In the genomic region with DNA sequence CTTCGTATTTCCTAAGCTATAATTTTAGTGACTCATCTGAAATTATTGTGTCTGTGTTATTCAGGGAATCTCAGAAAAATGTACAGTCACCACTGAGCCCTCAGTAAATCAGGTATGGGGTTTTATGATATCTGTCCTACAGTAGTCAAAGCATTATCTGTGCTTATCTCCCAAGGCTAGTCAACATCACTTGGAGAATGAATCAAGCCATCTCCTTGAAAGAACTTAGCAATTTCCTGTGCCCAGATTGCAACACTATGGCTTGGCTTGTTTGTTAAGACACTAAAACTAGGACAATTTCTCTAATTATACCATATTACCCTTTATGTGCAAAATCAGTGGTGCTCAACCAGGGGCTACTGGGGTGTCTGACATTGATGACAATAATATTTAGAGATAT, we compare ENCODE assay signal across 31 mouse cellular contexts. TPM values are rescaled to one million over a fixed set of nuclear protein-coding genes. Genes with fewer than 3 reads are reported as not detected.
"Had no signal": no experiment of that assay in that cellular context is flagged by ENCODE, and none has a peak within 500 bp of the region (broad histone marks: within the 10 kb centered on the region; RNA-seq: fewer than 3 reads in every experiment).

No protein-coding gene starts in this region.

- H3K4me3 ChIP-seq: kidney, embryonic 15.5 days; limb, embryonic 12.5 days; limb, embryonic 15.5 days; megakaryocyte, embryonic 14.5 days; midbrain, embryonic 10.5 days; midbrain, embryonic 13.5 days had no signal

- H3K27me3 ChIP-seq: kidney, embryonic 15.5 days; limb, embryonic 12.5 days; limb, embryonic 15.5 days; megakaryocyte, embryonic 14.5 days; midbrain, embryonic 13.5 days had no signal

- H3K4me2 ChIP-seq: kidney, embryonic 15.5 days; limb, embryonic 12.5 days; limb, embryonic 15.5 days; liver, embryonic 11.5 days; lung, embryonic 14.5 days; midbrain, embryonic 13.5 days had no signal

- DNase-seq: kidney, adult 8-10 months; kidney, postnatal 10 days; kidney, postnatal 36 days; left cerebral cortex, postnatal 4 days; liver, postnatal 0 days; lung, embryonic 14.5 days; lung, postnatal 36 days; thymus, adult 2 months; thymus, postnatal 14 days; thymus, postnatal 4 days had no signal

- H3K36me3 ChIP-seq: kidney, embryonic 15.5 days; limb, embryonic 12.5 days; limb, embryonic 15.5 days; midbrain, embryonic 10.5 days; midbrain, embryonic 13.5 days had no signal

RNA-seq across cellular contexts. Expression of a gene that starts 58.9 kb away (rescaled TPM):
- total RNA-seq: layer of hippocampus, adult 18-20 months; layer of hippocampus, postnatal 14 days; left cerebral cortex, adult 8-10 months; left cerebral cortex, postnatal 14 days; left cerebral cortex, postnatal 4 days; monocyte, adult 5-6 weeks had no signal
- polyA plus RNA-seq: kidney, embryonic 15.5 days; limb, embryonic 12.5 days; limb, embryonic 15.5 days; liver, embryonic 11.5 days; liver, embryonic 14.5 days; liver, postnatal 0 days; lung, embryonic 14.5 days; lung, postnatal 0 days; midbrain, embryonic 10.5 days; midbrain, embryonic 13.5 days; midbrain, embryonic 16.5 days; neural tube, embryonic 11.5 days; neural tube, embryonic 14.5 days; small intestine, adult 2 months; spleen, adult 2 months; stomach, embryonic 16.5 days; testis, adult 2 months; thymus, adult 2 months had no signal
